Mouse (Mus musculus) c-Kit-positive CD71-positive TER-119-negative erythroid progenitor cells, embryonic 14.5 days (primary cell): ENCODE data around the gene Cbln3.

Source experiments
- DNase-seq: peaks from one replicate; pipeline ENCODE4 v3.0.0-alpha.2; 2013; ENCODE audit warnings: low read depth

Gene Cbln3

GRCm38 (mm10) chr14:55879623-55880022, 4.6 kb downstream of the Cbln3 start:
- DNase-seq: peak; percentile 63

GRCm38 (mm10) chr14:55878316-55878940, 5.8 kb downstream of the Cbln3 start:
- DNase-seq: no peak

GRCm38 (mm10) chr14:55877469-55878315, 6.5 kb downstream of the Cbln3 start:
- no peak for DNase-seq

GRCm38 (mm10) chr14:55873714-55874683, 10.2 kb downstream of the Cbln3 start:
- DNase-seq: peak; percentile 60

GRCm38 (mm10) chr14:55873242-55873713, 10.9 kb downstream of the Cbln3 start:
- no peak for DNase-seq

DNA sequence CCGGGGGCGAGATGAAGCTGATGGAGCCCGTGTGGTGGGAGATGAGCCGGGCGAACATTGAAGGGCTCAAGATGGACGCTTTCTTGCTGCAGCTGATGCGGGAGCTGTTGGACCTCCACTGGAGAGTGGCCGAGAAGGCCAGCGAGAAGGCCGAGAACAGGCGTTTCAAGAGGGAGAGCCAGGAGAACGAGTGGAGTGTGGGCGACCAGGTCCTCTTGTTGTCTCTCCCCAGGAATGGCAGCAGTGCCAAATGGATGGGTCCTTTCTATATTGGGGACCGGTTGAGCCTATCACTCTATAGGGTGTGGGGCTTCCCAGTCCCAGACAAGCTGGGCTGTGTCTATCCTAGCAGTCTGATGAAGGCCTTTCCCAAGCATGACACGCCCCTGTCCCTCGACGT, 11.6 kb downstream of the Cbln3 start:
- DNase-seq: no peak

DNA sequence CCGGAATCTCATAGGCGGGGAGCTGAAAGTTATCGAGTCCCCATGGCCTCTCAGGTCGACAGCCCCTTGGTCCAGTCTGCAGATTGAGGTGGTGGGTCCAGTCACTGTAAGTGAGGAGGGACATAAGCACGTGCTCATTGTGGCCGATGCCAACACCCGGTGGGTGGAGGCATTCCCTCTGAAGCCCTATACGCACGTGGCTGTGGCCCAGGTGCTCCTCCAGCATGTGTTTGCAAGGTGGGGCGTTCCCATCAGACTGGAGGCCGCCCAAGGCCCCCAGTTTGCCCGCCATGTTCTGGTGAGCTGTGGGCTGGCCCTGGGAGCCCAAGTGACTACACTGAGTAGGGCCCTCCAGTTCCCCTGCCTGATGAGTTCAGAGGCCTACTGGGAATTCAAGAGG, 12.2 kb downstream of the Cbln3 start:
- no peak for DNase-seq

DNA sequence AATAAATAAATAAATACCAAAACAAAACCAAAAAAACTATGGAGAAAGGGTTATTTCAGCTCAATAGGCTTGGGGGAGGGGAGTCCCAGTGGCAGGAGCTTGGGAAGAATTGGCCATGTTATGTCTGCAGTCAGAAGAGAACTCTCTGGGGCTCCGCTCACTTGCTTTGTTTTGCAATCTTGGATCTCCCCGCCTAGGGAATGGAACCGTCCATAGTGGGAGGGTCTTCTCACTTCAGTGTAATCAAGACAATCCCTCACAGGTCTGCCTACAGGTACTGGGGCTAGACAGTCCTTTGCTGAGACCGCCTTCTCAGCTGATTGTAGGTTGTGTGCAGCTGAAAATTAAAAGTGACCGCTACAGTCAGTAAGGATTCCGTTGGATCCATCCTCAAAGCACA, 14.7 kb downstream of the Cbln3 start:
- no peak for DNase-seq

DNA sequence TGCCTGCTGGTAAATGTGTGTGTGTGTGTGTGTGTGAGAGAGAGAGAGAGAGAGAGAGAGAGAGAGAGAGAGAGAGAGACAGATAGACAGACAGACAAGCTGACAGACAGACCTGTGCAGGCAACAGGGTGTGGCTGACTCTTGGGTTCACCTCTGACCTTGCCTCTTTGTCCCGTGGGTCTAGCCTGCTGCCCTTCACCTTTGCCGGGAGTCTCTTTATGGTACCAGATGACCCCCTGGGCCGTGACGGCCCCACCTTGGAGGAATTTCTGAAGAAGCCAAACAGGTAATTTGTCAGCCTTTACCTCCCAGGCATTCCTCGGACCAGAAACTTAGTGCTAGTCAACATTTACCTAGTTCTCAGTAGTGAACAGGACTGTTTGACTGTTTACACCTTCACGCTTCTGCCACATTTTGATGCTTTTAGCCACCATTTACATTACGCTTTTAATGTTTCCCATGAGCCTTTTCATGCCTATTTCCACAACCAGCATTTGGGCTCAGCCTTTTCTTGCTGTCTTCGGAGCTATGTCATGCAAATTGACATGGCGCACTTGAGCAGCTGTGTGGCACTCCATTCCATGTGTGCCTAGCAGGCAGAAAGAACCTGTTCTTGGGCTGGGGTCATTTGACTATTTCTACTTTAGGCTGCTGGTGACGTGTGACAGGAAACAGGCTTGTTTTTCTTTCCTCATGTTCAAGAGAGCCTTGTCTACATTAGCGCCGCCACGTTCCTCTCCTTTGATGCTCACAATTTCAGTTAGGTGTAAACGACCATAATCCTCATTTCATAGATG, 15.8 kb downstream of the Cbln3 start:
- no peak for DNase-seq

DNA sequence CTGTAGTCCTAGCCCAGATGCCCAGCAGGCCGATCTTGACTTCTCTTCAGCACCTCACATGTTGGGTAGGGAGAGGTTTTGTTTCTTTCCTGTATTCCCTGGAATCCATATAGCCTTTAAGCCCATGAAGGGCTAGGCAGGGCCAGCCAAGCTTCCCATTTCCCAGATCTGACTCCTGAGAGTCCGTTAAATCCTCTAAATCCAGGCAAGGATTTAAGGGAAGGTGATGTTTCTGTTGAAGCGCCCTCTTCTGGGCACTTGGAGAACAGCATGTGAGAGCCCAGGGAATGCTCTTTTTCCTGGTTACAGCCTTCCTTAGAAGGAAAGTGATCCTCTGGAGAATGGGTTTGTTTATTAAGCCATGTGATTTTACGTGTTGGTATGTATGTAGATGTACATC, 17.2 kb downstream of the Cbln3 start:
- DNase-seq: no peak

DNA sequence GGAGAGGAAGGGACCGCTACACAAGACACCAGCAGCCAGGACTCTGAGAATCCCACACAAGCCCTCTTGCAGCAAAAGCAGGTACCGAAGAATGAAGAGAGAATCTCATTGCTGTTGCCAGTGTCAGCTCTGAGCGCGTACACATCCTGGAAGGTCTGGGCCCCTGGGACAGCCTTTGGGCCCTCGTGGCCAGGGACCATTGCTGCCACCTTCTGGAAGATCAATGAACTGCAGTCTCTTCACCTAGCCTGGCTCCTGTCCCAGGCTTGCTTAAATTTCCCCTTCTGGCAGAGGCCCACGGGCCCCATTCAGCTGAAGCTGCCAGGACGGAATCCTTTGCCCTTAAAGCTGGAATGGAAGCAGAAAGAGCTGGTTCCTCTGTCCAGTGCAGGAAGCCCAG, 20.4 kb downstream of the Cbln3 start:
- DNase-seq: peak; percentile 59

GRCm38 (mm10) chr14:55862970-55863369, 21.2 kb downstream of the Cbln3 start:
- DNase-seq: no peak

DNA sequence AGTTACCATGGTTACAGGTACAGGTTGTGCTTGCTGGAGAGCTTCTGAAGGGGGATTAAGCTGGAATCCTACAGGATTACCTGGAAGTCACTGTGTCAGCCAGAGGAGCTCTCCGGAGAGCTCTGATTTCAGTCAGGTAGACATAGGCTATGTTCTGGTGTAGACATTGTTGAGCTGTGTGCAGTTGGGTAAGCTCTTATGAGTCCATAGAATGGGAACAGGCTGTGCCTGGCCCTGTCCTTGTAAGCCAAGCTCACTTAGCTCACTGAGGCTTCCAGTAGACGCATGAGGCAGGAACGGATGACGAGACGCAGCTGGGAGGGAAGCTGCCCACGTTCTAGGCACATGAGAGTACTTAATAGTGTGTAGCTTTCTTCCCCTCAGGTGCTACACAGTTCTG, 22.0 kb downstream of the Cbln3 start:
- DNase-seq: no peak

GRCm38 (mm10) chr14:55857588-55857987, 26.6 kb downstream of the Cbln3 start:
- DNase-seq: no peak

DNA sequence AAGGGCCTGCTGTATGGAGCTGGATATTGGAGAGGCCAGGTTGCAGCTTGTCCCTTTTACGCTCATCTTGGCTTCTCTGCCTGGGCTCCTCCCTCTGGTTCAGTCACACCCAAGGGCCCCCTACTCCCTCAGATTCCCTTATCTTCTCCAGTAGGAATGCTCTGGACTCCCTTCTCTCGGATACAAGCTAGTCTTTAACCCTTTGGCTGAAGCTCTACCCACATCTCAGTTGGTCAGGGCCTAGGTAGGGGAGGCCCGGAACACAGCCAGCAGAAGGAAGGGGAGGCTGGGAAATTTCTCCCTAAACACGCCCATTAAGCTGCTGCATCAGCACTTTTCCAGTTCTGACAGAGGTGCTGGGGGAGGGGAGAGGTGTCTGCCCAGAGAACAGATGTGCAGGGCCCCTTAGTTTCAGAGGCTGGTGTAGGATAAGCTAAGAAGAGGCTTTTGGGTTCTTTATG, 29.1 kb downstream of the Cbln3 start:
- no peak for DNase-seq

- DNase-seq: no peak
Observed at GRCm38 (mm10) chr14:55854406-55855100, 29.6 kb downstream of the Cbln3 start.

DNA sequence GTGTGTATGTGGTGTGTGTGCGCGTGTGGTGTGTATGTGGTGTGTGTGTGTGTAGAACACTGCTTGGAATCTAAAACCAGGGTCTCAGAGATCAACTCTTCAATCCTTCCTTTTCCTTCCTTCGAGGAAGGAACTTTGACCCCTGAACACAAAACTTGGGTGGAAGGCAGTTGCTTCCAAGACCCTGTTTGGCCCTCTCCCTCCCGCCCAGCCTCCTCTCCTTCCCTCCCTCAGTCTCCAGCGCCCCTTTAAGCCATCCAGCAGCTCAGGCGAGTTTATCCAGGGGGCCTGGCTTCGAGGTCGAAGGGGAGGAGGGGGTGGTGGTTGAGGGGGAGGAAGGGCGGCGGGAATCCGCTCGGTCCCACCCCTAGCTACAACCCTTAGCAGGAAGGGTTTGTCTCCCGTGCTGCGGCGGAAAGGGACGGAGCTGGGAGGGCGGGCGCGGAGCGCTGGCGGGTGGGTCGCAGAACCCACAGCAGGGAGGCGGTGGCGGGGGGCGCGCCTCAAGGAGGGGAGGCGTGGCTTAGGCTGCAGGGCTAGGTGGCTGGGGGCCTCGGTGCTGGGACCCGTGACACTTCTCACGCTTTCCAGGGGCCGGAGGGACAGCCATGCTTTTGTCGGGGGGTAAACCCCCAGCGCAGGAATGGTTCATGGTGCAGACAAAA, 30.4 kb downstream of the Cbln3 start, which contains the start of gene Nynrin:
Nynrin (plus strand) TSS at position 390 of the 665 bp plus-strand sequence.
- DNase-seq: no peak

DNA sequence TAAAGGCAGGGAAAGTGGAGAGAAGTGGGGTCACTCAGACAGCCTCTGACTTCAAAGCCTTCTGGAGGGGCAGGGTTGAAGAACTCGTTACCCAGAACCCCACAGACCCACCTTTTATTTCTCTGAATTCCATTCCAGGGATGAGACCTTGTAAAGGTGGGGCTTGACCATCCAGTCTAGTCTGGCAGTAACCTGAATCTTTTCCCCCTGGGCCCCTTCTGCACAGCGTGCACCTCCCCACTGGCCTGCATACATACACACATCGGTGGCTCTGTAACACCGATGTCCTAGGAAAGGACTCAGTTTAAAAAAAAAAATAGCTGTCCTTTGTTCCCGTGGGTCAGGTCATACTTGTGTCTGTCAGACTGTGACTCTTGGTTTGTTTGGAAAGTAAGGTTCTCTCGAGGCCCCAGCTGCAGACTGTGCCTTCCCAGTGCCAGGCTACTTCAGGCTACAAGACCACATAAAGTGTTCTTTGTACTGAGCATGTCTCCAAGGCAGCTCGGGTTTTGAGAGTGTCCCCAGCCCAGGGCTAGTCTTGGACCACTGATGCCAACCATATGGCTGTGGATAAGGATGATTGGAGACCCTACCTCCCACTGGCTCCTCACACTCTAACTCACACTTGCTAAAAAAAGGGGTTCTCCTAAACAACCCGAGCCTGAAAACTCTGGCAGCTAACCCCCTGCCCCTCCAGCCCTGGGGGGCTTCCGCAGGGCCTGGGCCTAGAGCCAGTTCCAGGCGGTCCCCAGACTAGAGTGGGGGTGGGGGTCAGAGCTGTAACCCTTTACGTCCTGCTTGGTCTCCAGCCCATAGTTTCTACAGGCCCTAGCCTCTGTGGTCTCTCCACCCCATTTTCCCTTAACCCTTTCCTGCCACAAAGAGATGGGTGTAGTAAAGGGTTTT, 31.3 kb downstream of the Cbln3 start:
- DNase-seq: no peak

DNA sequence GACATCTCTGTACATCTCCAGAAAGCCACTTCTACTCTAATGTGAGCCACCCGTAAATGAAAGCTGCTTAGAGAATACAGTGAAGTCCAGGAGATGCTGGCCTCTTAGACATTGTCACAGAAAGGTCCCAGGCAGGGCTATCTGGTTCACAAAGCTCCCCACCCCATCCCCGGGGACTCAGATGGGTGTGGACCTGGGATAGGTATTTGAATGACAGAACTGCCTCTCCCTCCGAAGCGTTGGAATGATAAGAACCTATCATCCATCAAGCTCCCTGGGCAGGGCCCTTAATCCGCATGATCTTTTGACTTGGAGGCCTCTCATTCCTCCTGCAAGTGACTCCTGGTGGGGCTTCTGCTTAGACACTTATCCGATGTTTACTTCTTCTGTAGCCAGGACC, 33.3 kb downstream of the Cbln3 start:
- no peak for DNase-seq
